Mouse (Mus musculus): Measurements from ENCODE around the gene Rad9a.

- TF ChIP-seq CTCF (IDR thresholded peaks at IDR 0.05; ENCODE audit: control insufficient read depth, insufficient read depth, insufficient replicate concordance, low read depth, low read length) (no peak), POLR2A (IDR thresholded peaks at IDR 0.05; ENCODE audit: control insufficient read depth, low read depth, low read length) (no peak)
Measured at GRCm38 (mm10) chr19:4181892-4182291, 19.6 kb downstream of the Rad9a start.
